Mouse (Mus musculus) testis, adult 2 months (tissue): ENCODE data around the gene Rhbdd1. TPM values are rescaled to one million over a fixed set of nuclear protein-coding genes. Genes with fewer than 3 reads are reported as not detected.

ENCODE experiments used
- H3K27ac ChIP-seq: fragments of 200-500 bp; 2 replicates; pipeline ENCODE4 v1.5.1; 2012; ENCODE audit warnings: low read depth, low read length; ENCODE audit not compliant: control insufficient read depth, insufficient read depth
- H3K27me3 ChIP-seq: fragments of 200-500 bp; 2 replicates; pipeline ENCODE4 v1.6.1; 2012; ENCODE audit warnings: mild to moderate bottlenecking, low read length, moderate library complexity; ENCODE audit not compliant: control insufficient read depth, insufficient read depth
- H3K36me3 ChIP-seq: fragments of 200-500 bp; 2 replicates; pipeline ENCODE4 v1.6.1; 2012; ENCODE audit warnings: mild to moderate bottlenecking, low read length; ENCODE audit not compliant: control insufficient read depth, insufficient read depth
- H3K4me1 ChIP-seq: fragments of 200-500 bp; 2 replicates; pipeline ENCODE4 v1.6.1; 2012; ENCODE audit warnings: low read length; ENCODE audit not compliant: control insufficient read depth, insufficient read depth
- H3K4me3 ChIP-seq: fragments of 200-500 bp; 2 replicates; pipeline ENCODE4 v1.5.1; 2012; ENCODE audit warnings: low read depth, mild to moderate bottlenecking, low read length, moderate library complexity, mixed read lengths; ENCODE audit not compliant: control insufficient read depth
- CTCF ChIP-seq: fragments of 200-500 bp; IDR thresholded peaks from 2 replicates; pipeline ENCODE4 v1.5.1; 2012; ENCODE audit warnings: low read depth, mild to moderate bottlenecking, inconsistent platforms, low read length, moderate library complexity; ENCODE audit not compliant: control insufficient read depth, insufficient read depth, insufficient replicate concordance
- POLR2A ChIP-seq: fragments of 200-500 bp; IDR thresholded peaks from 2 replicates; pipeline ENCODE4 v1.6.1; 2012; ENCODE audit warnings: low read depth, mild to moderate bottlenecking, inconsistent platforms, low read length, moderate library complexity; ENCODE audit not compliant: control insufficient read depth
- polyA plus RNA-seq: library from polyadenylated mRNA; depleted of rRNA; stranded (reverse); fragments of >200 nt; gene quantifications from 2 replicates; pipeline ENCODE4 v1.2.3, GENCODE M21; 2012; rRNA removed

Rhbdd1 gene
- polyA plus RNA-seq, 1 experiment, result 46.4 TPM

GRCm38 (mm10) chr1:82491954-82492353, 175.7 kb downstream of the Rhbdd1 start:
- Histone ChIP-seq H3K27me3 (no peaks in the 10 kb centered on the region), H3K27ac (no peak overlapping the region), H3K4me1 (no peaks in the 10 kb centered on the region), H3K36me3 (no peaks in the 10 kb centered on the region), H3K4me3 (no peak overlapping the region)
- no peak for TF ChIP-seq CTCF
- no peak for TF ChIP-seq POLR2A

Other genes starting within 250 kb of the Rhbdd1 start
- not detected in 2 replicates for gene Gm9747, start 83.3 kb upstream of the Rhbdd1 start, polyA plus RNA-seq
- 0.41 and 0.46 TPM in 2 replicates for gene Irs1, start 25.0 kb upstream of the Rhbdd1 start, polyA plus RNA-seq